Mouse (Mus musculus) c-Kit-positive CD71-negative TER-119-negative erythroid progenitor cells, embryonic 14.5 days (primary cell): ENCODE results near the gene Zfp804a.

Source experiments
- DNase-seq: peaks from one replicate; pipeline ENCODE4 v3.0.0-alpha.2; 2013; ENCODE audit warnings: low read depth

Gene Zfp804a

DNA sequence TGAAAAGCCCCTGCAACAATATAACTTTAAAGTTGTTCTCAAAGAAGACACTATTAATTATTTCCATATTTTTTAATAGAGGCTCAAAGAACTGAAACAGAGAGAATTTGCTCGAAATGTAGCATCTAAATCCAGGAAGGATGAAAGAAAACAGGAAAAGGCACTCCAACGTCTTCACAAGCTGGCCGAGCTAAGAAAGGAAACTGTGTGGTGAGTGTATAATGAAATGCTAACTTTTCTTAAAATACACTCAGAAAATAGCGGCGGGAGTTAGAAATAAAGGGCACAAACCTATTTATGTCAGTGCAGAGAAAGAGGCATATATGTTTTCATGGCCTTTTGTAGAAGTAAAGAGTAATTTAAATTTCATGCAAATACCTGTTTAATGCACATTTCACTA is 200.4 kb downstream of the Zfp804a start:
- no peak for DNase-seq

DNA sequence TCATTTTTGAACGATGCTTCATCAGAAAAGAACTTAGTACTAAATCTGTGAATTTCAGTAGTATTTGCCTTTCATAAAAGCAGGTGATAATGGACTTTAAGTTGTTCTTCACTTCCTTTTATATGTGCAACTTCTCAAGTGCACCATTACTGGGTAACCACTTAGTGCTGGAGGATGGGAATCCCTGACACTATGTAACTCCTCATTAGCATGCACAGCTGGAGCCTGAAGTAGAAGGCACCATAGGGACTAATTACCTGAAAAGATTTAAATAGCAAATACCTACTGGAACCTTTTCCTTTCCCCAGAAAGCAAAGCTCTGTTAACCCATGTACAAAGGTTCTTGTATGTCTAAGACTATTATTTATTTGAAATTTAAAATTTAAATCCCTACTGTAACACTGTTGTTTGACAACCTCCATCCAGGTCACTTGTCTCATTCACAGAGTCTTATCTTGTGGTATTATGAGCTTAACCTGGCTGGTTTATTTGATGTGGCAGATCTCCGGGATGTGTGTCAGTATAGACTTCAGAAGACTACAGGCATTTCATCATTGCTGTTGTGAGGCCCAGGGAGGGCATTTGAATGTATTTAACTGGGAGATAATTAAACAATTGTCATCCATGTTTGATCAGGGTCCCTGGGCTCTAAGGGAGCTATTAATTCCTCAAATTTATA is 229.7 kb downstream of the Zfp804a start:
- DNase-seq = no peak

DNA sequence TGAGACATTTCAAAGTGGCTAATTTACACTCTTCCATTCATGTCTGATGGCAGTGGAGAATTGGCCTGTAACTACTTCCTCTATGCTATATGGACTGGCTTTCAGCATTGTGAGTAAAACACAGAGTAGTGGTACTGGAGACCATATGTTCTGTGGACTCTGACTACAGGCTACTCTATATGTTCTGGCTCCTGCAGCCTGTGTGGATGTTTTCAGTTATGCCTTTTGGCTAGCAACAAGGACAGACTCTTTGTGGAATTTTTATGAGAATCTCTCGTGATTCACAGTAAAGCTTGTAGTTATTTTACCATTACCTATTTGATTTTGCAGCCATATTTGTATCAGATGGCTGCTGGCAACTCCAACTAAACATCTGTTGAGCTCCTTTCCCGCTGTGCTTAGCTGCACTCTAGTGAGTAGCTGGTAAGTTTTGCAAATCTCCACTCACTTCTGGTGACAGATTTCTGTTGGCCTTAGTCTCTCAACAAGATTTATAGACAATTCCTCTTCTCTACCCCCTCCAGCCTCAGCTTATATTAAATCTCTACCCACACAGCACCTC is 242.0 kb downstream of the Zfp804a start:
- no peak for DNase-seq
